Mouse (Mus musculus) heart, embryonic 14.5 days (tissue): Measurements from ENCODE around the gene Lrrc3b. TPM values are rescaled to one million over a fixed set of nuclear protein-coding genes. Genes with fewer than 3 reads are reported as not detected.
A peak's percentile ranks its signal among the peaks of the same experiment; 100 is the strongest.

Experiments used
- ATAC-seq: fragments of 200-750 bp; cut with Nextera tagmentation; 2 replicates; pipeline ENCODE4 v1.8.0; 2017; ENCODE audit warnings: low read depth, moderate TSS enrichment; ENCODE audit not compliant: insufficient number of reproducible peaks, insufficient read depth, low FRiP score
- H3K27ac ChIP-seq, 2 experiments: fragments of 200-500 bp in 1 of 2; fragments of 300-500 bp in 1 of 2; sonication (generic) in 1 of 2; replicated peaks in 1 of 2; 2 replicates each; pipeline ENCODE4 v1.5.1; 2012 to 2014; ENCODE audit warnings: low read depth in 2 of 2, low read length in 2 of 2, control low read depth in 1 of 2, mild to moderate bottlenecking in 1 of 2, mixed read lengths in 1 of 2; ENCODE audit not compliant: control insufficient read depth in 1 of 2, insufficient read depth in 1 of 2
- H3K27me3 ChIP-seq: fragments of 300-500 bp; sonication (generic); 2 replicates; pipeline ENCODE4 v1.6.1; 2014; ENCODE audit warnings: mild to moderate bottlenecking, low read length, control low read depth; ENCODE audit not compliant: control insufficient read depth, insufficient read depth
- H3K36me3 ChIP-seq: fragments of 300-500 bp; sonication (generic); 2 replicates; pipeline ENCODE4 v1.6.1; 2014; ENCODE audit warnings: mild to moderate bottlenecking, control low read depth, low read length, mixed read lengths; ENCODE audit not compliant: control insufficient read depth, insufficient read depth
- H3K4me1 ChIP-seq, 2 experiments: fragments of 200-500 bp in 1 of 2; fragments of 300-500 bp in 1 of 2; sonication (generic) in 1 of 2; 2 replicates each; pipeline ENCODE4 v1.6.1; 2012 to 2014; ENCODE audit warnings: low read length in 2 of 2, control low read depth in 1 of 2, mixed read lengths in 1 of 2; ENCODE audit not compliant: control insufficient read depth in 2 of 2, insufficient read depth in 2 of 2
- H3K4me2 ChIP-seq: fragments of 300-500 bp; sonication (generic); 2 replicates; pipeline ENCODE4 v1.6.1; 2014; ENCODE audit warnings: mild to moderate bottlenecking, low read length
- H3K4me3 ChIP-seq, 2 experiments: fragments of 200-500 bp in 1 of 2; fragments of 300-500 bp in 1 of 2; sonication (generic) in 1 of 2; 2 replicates each; pipeline ENCODE4 v1.5.1; 2012 to 2014; ENCODE audit warnings: low read length in 2 of 2, mild to moderate bottlenecking in 2 of 2, control low read depth in 1 of 2, low read depth in 1 of 2, moderate library complexity in 1 of 2; ENCODE audit not compliant: control insufficient read depth in 1 of 2, insufficient read depth in 1 of 2
- H3K9ac ChIP-seq: fragments of 300-500 bp; sonication (generic); 2 replicates; pipeline ENCODE4 v1.6.1; 2014; ENCODE audit warnings: mild to moderate bottlenecking, low read length
- H3K9me3 ChIP-seq: fragments of 300-500 bp; sonication (generic); 2 replicates; pipeline ENCODE4 v1.6.1; 2016; ENCODE audit warnings: low read length, control low read depth; ENCODE audit not compliant: control insufficient read depth
- WGBS: fragments of 180-500 bp; shearing (Covaris S2); extraction: QIAGEN DNeasy Blood & Tissue Kit; methylation state at CpG from one replicate; pipeline ENCODE4 v1.1.7; 2014; 5-methylcytosine and 5-hydroxymethylcytosine counted together
- polyA plus RNA-seq: library from polyadenylated mRNA; unstranded; fragments of >200 nt; fragmentation: Nextera tagmentation; extraction: Ambion mirVana; gene quantifications from 2 replicates; pipeline ENCODE4 v1.2.1, GENCODE M21; 2014

Gene Lrrc3b
- polyA plus RNA-seq, result 8.6 and 9.3 TPM in 2 replicates

GRCm38 (mm10) chr14:15438485-15439157 is at the start of gene Lrrc3b:
TSS of gene Lrrc3b (minus strand) at chr14:15438987.
- no peaks in the 10 kb centered on the region for H3K27me3 ChIP-seq
- peak within 1 kb of the TSS; percentile 84 for H3K4me2 ChIP-seq
- H3K9me3 ChIP-seq, result no peaks in the 10 kb centered on the region
- peaks cover 3 to 5% of the 10 kb centered on the region in 2 experiments; a peak in 3 of 4 replicates for H3K4me1 ChIP-seq
- peak; percentile 79 for ATAC-seq
- under 1% methylated on average over 51 of the region's 51 CpGs for WGBS
- peak within 1 kb of the TSS; percentile 73 for H3K9ac ChIP-seq
- H3K36me3 ChIP-seq, result no peaks in the 10 kb centered on the region
- peak within 1 kb of the TSS; percentile 70 to 74 for H3K4me3 ChIP-seq
- peak within 1 kb of the TSS; percentile 47 to 74 for H3K27ac ChIP-seq

- Histone ChIP-seq H3K4me2 (no peak overlapping the region), H3K27ac (peak overlapping the region; percentile 7 to 52; a peak in 2 of 4 replicates), H3K4me1 (peaks cover 4 to 10% of the 10 kb centered on the region in 2 experiments; a peak in 3 of 4 replicates), H3K9me3 (peaks cover 6% of the 10 kb centered on the region; the same call in 1 of the 2 replicates), H3K36me3 (no peaks in the 10 kb centered on the region), H3K9ac (no peak overlapping the region), H3K27me3 (no peaks in the 10 kb centered on the region), H3K4me3 (no peak overlapping the region)
- ATAC-seq, result no peak
These were observed 38.9 kb upstream of the Lrrc3b start for GRCm38 (mm10) chr14:15477668-15478067.

GRCm38 (mm10) chr14:15438096-15438484 is 697 bp downstream of the Lrrc3b start:
- ATAC-seq, result no peak
- peak overlapping the region in 1 of 2 experiments; percentile 74; a peak in 3 of 4 replicates for H3K27ac ChIP-seq
- H3K4me3 ChIP-seq, result peak overlapping the region; percentile 70 to 74
- peak overlapping the region; percentile 84 for H3K4me2 ChIP-seq
- peaks cover 3 to 5% of the 10 kb centered on the region in 2 experiments; a peak in 3 of 4 replicates for H3K4me1 ChIP-seq
- no peaks in the 10 kb centered on the region for H3K36me3 ChIP-seq
- no peaks in the 10 kb centered on the region for H3K9me3 ChIP-seq
- H3K9ac ChIP-seq, result peak overlapping the region; percentile 73
- WGBS, result under 1% methylated on average over 11 of the region's 11 CpGs
- no peaks in the 10 kb centered on the region for H3K27me3 ChIP-seq

- Histone ChIP-seq H3K4me2 (peak overlapping the region; percentile 84), H3K27ac (peak overlapping the region in 1 of 2 experiments; percentile 74; a peak in 1 of 4 replicates), H3K27me3 (no peaks in the 10 kb centered on the region), H3K9me3 (no peaks in the 10 kb centered on the region), H3K4me1 (peaks cover 5 to 8% of the 10 kb centered on the region in 2 experiments; a peak in 3 of 4 replicates), H3K9ac (peak overlapping the region; percentile 73), H3K36me3 (no peaks in the 10 kb centered on the region), H3K4me3 (peak overlapping the region; percentile 70 to 74)
- peak; percentile 28; the same call in 1 of the 2 replicates for ATAC-seq
- WGBS, result 1% methylated on average over 15 of the region's 15 CpGs
These were observed 1.3 kb downstream of the Lrrc3b start for GRCm38 (mm10) chr14:15437501-15437941.

- Histone ChIP-seq H3K27me3 (no peaks in the 10 kb centered on the region), H3K9me3 (no peaks in the 10 kb centered on the region), H3K4me2 (peak overlapping the region; percentile 84), H3K4me3 (peak overlapping the region; percentile 70 to 74), H3K27ac (no peak overlapping the region), H3K36me3 (no peaks in the 10 kb centered on the region), H3K4me1 (peaks cover 8 to 12% of the 10 kb centered on the region in 2 experiments; a peak in 3 of 4 replicates), H3K9ac (peak overlapping the region; percentile 73; the same call in 1 of the 2 replicates)
- 57% methylated on average over 4 of the region's 4 CpGs for WGBS
- no peak for ATAC-seq
These were observed 1.7 kb downstream of the Lrrc3b start for GRCm38 (mm10) chr14:15437046-15437445.

- Histone ChIP-seq H3K27me3 (no peaks in the 10 kb centered on the region), H3K9ac (no peak overlapping the region), H3K36me3 (no peaks in the 10 kb centered on the region), H3K9me3 (no peaks in the 10 kb centered on the region), H3K4me1 (peaks cover 8 to 14% of the 10 kb centered on the region in 2 experiments; a peak in 3 of 4 replicates), H3K4me3 (no peak overlapping the region), H3K27ac (no peak overlapping the region), H3K4me2 (no peak overlapping the region; the same call in 1 of the 2 replicates)
- WGBS, result 86% methylated on average over 4 of the region's 4 CpGs
- ATAC-seq, result no peak
These were observed 2.2 kb downstream of the Lrrc3b start for GRCm38 (mm10) chr14:15436586-15436985.

- peaks cover 8 to 11% of the 10 kb centered on the region in 2 experiments; a peak in 3 of 4 replicates for H3K4me1 ChIP-seq
- H3K4me2 ChIP-seq, result no peak overlapping the region
- no peaks in the 10 kb centered on the region for H3K27me3 ChIP-seq
- no peak overlapping the region for H3K9ac ChIP-seq
- ATAC-seq, result no peak
- no peak overlapping the region for H3K4me3 ChIP-seq
- peak overlapping the region in 1 of 2 experiments; percentile 44; a peak in 1 of 4 replicates for H3K27ac ChIP-seq
- no peaks in the 10 kb centered on the region for H3K9me3 ChIP-seq
- WGBS, result 0% methylated on average over 1 of the region's 1 CpGs
- H3K36me3 ChIP-seq, result no peaks in the 10 kb centered on the region
These were observed 6.4 kb downstream of the Lrrc3b start for GRCm38 (mm10) chr14:15432396-15432795.
